Mouse (Mus musculus) heart, adult 18-20 months (tissue): ENCODE results near the gene Henmt1. TPM values are rescaled to one million over a fixed set of nuclear protein-coding genes. Genes with fewer than 3 reads are reported as not detected.

Source experiments
- DNase-seq, 2 experiments: peaks; one replicate each; pipeline ENCODE4 v3.0.0; 2021 to 2022; ENCODE audit warnings: mixed read lengths in 1 of 2
- total RNA-seq, 2 experiments: library from RNA; stranded (reverse); gene quantifications; 2 replicates each; pipeline ENCODE4 v1.2.3; 2021

The Henmt1 gene
- total RNA-seq, 2 experiments from 2014 or later: not detected

DNA sequence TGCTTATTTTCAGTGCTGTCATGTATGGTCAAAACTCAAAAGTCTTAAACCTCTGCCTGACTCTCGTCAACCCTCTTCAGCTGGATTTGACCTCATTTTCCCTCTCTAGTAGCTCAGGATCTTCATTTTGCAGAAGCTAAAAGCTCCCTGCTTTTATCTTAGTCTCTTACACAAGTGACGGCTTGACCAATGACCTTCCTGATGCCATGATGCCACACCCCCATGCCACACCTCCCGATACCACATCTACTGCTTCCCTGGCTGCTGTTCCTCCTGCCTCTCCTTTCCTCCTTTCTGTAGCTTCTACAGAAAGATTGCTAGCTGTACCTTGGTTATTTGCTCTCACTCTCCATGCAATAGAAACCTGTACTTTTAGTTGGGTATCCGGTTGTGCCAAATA lies 58.1 kb downstream of the Henmt1 start:
- DNase-seq: peak; percentile 27 to 37

DNA sequence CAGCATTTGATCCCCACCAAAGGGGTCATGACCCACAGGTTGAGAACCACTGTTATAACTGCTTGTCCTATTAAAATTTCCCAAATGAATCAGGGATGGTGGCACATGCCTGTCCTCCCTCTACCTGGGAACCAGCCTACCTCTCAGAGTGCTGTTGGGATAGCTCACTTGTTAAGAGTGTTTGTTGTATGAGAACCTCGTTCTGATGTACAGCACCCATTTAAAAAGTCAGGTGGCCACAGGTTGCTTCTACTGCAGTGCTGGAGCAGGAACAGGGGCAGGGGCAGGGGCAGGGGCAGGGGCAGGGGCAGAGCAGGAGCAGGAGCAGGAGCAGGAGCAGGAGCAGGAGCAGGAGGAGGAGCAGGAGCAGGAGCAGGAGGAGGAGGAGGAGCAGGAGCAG lies 59.5 kb downstream of the Henmt1 start:
- DNase-seq: no peak

DNA sequence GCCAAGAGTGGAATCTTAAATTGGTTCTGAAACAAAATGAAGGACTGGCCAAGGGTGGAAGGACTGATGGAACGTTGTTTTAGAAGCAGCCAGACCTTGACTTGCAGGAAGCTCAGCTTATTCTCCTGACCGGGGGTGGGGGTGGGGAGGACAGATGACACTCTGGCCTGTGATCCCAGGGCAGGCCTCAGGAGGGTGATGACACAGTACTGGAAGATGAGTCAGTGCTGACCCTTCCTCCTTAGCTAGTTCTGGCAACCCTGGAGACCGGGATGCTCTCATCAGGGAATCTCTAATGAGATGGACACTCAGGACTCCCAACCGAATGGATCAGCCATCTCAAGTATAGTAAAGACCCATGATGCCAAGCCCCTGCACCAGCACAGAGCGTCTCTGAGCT lies 66.1 kb downstream of the Henmt1 start:
- no peak for DNase-seq

DNA sequence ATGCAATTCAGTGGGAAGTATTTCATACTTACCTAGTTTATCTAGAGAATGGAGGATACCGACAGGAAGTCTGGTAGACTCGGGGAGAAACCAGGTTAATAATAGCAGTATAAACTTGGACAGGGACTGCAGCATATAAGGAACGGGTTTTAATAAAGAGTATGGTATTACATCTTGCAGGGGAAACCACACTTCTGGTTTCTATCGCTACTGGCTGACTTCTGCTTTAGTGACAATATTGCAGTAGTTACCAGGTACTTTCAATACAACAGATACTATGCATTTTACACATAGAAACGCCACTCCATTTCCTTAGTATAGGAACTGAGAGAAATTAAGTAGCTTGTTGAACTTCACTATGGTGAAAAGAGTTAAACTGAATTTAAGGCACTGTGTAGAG lies 68.5 kb downstream of the Henmt1 start:
- DNase-seq: no peak

Other genes with a start within 250 kb of the Henmt1 start
- gene Gpsm2, start 217.6 kb upstream of the Henmt1 start, total RNA-seq: under 1 TPM; 0.62 to 0.80 TPM
- not detected for gene Aknad1, start 200.2 kb upstream of the Henmt1 start, total RNA-seq
- 10 to 100 TPM; 24.6 to 32.5 TPM for gene Stxbp3, start 99.3 kb upstream of the Henmt1 start, total RNA-seq
- gene Fndc7, start 49.9 kb upstream of the Henmt1 start, total RNA-seq: under 1 TPM; 0.07 to 0.18 TPM
- 10 to 100 TPM; 16.7 to 19.3 TPM for gene Prpf38b, start 28.1 kb upstream of the Henmt1 start, total RNA-seq
- not detected for gene Gm9857, start 572 bp downstream of the Henmt1 start, total RNA-seq
- 10 to 100 TPM; 13.0 to 13.8 TPM for gene Fam102b, start 87.7 kb downstream of the Henmt1 start, total RNA-seq
- gene Slc25a54, start 140.6 kb downstream of the Henmt1 start, total RNA-seq: not detected
- 1 to 10 TPM; 6.0 to 7.4 TPM for gene Slc25a24, start 183.3 kb downstream of the Henmt1 start, total RNA-seq